Mouse (Mus musculus): ENCODE measurements at regions not wholly inside any gene's neighbourhood (a gene's known extent, or its start where the extent isn't known, plus 50 kb on each side); places are given as distances from the start of the nearest gene placed in this dataset.

DNA sequence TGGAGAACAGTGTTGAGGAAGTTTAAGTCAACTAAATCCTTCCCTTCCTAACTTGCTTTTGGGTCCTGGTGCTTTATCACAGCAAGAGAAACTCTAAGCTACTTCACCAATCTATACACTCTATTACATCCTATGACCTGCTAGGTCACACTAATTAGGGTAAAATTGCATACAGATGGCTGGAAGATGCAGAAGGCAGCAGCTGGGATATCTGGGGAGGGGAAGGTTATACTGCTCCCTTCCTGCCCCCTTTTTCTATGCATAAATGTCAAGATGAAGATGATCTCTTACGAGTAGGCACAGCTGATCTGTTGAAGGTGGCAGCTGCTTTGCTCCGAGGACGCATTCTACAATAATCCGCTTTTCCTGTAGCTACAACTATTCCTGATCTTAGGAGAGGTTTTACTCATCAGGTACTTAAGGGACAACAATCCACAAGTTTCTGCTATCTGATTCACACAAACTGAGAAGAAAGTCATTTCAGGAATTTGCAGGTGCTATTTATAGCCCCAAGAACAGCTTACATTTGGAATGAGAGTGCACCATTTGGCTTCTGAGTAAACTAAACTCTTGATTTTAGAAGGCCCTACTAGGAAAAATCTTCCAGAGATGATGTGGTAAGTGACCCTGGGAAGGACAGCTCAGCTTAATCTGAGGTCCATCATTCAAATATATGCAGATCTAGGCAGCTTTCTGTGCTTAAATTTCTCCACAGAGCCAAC lies 146.3 kb upstream of the Krr1 start:
- no peak for DNase-seq (ENCODE audit: low spot score)

DNA sequence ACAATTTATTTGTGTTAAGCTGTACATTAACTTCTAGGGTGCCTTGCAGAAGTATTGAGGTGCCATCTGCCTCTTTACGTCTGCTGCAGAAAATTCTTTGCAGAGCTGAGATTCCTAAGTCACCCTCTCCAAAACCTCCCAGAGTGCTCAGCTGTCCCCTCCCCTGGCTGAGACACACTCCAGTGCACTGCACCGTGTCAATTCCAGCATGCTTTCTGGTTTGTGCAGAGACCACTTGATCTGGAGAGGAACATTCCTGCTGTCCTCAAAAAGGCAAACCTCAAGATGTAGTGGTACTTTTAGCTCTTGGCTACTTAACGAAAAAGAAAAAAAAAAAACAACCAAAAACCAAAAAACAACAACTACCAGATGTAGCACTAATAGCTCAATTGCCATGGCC lies 145.2 kb upstream of the Krr1 start:
- no peak for DNase-seq (ENCODE audit: low spot score)

DNA sequence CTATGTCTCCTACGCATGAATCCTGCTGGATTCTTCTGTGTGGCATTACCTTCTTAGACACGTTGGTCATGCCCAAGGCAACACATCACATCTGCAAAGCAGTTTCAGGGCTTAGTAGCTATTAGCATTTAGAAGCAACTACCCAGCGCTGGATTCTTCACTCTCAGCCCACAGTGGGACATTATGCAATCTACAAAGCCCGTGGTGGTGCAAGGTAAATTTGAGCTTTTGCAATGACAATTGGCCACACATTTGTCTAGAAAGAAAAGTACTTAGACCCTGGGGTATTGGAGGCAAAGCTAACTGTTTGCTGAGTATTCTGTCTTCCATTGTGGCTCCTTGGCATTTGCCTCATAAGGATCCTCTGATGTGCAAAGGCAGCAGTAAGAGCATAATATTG lies 144.5 kb upstream of the Krr1 start:
- DNase-seq (ENCODE audit: low spot score) = no peak

DNA sequence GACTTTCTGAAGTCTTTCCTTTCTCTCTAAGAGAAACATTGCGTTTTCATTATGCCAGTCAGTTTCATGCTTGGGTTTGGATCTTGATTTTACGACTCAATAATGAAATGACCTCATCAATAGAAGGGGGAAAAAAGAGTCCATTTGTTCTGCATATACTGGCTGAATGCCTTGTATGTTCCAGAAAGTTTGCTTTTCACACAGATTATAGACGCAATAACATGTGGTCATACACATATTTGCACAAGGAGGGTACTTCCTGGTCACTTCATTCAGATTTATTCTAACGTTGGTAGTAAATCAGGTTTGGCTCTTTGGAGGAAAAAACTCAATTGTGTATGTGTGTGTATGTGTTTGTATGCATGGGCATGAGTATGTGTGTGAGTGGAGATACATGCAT lies 143.9 kb upstream of the Krr1 start:
- no peak for DNase-seq (ENCODE audit: low spot score)

DNA sequence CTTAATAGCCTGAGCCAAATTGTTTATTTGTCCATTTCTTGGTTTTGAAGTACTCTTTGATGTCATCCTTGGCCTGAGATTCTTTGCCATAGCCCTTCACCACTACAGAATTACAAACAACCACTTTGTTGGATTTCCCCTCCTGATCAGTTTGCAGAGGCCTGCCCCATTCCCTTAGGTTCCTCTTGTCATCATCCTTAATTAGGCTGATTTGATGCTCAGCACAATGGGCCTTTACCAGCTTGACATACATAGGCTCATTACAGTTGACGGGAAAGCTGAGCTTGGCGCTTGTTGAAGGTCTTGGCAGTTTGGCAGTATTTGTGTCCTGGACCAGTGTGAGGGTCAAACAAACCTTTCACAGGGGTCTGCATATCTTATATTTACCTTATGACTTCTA lies 143.2 kb upstream of the Krr1 start:
- no peak for DNase-seq (ENCODE audit: low spot score)

DNA sequence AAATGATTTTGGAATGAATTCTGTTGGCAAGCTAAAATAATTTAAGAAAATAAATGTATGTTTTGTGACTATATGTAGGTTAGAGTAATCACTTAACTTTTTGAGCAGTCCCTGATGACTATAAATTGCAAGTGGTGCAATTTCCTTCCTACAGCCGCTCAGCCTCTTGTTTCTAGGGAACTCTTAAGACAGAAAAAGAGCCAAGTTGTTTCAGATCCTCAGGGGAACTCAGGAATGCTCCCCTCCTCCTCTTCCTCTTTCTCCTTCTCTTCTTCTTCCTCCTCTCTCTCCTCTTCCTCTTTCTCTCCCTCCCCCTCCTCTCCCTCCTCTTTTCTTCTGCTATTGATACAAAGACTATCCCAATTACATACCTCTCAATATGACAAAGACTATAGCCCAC lies 141.4 kb upstream of the Krr1 start:
- DNase-seq (ENCODE audit: low spot score) = no peak

DNA sequence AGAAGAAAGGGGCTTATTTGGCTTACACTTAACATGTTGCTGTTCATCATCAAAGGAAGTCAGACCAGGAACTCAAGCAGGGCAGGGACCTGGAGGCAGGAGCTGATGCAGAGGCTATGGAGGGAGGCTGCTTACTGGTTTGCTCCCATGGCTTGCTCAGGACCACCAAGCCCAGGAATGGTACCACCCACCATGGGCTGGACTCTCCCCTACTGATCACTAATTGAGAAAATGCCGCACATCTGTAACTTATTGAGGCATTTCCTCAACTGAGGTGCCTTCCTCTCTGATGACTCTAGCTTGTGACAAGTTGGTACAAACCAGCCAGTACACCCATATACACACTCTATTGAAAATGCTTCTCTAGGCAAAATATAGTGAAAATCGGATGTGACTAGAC lies 138.9 kb upstream of the Krr1 start:
- no peak for DNase-seq (ENCODE audit: low spot score)

DNA sequence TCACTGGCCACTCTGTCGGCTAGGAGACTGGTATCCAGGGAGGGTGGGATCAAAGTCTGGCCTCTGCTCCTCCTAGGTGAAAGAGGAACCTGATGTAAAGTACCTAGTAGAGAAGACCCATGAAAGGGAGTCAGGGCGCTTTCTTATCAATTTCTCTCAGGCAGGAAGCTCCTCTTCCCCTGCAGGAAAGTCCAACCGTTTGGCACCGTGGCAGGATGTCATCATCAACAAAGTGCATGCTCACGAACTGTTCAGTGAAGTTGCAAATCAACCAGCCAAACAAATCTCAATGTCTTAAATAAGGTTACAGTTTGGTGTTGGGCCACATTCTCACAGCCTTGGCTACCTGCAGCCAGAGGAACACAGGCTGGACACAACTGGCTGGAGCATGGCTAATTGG lies 138.2 kb upstream of the Krr1 start:
- no peak for DNase-seq (ENCODE audit: low spot score)

DNA sequence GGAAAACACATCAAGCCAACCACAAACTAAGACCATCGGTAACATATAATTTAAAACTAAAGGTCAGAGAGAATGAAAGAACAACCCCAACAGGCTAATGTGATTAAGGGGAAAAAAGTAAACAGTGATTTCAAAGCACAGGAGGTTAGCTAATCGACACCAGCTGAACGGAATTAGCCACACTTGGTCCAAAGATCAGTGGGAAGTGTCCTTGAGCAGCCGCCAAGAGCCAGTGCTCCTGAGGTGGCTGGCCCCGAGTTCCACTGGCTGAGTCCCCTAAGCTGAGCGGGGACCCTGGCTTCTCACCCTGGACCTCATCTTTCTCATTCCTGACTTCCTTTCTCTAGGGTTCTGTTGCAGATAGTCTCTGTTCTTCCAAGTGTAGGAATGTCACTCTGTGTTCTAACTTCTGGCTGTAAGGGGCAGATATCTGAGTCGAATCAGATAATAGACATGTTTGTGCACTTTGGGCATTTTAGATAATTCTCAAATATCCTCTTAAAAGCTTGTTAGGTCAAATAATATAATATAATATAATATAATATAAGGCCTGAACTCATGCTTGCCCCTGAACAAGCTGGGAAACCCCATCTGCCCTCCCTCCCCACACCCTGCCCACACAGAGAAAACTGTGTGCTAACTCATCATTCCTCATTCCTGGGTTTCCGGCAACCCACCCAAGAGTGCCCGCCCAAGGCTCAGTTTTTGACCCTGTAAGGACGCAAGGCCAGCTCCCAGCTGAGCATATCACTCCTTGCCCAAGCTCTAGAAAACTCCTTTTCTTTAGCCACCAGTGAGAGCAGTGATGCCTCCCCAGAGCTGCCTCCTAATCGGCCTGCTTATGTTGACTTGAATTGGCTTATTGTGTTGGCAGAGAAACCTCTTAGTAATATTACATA lies 137.3 kb upstream of the Krr1 start:
- no peak for DNase-seq (ENCODE audit: low spot score)

DNA sequence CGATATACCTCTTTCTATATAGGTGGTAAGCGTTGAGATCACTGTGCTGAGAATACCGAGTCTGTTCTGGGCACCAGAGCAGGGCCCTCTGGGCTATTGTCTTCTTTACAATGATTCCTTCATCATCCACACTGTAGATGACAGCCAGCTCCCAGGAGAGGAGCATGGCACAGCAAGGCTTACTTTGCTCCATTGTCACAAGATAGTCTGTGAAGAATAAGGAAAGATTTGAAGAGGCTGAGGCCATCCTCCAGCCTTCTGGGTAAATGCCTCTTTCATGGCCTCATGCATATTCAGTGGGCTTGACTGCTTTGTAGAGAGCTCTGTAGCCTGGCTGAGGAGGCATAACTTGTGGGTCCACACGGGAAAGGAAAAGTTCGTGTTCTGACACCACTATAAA lies 136.3 kb upstream of the Krr1 start:
- DNase-seq (ENCODE audit: low spot score) = no peak

DNA sequence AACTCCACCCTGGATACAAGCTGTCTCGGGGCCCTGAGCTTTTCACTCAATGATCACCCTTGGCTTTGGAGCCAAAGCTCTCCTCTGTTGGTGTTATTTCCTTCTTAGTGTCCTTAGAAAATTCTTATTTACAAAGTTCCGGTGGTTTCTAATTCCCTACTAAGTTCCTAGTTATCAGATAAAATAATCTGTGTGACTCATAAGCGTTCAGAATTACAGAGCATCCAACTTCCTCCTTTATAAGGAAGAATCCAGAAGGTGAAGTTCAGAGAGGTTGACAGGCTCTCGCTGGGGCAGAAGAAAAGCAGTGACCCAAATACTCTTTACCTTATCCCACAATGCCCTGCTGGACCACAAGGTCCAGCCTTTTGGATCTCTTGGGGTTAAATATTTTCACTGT lies 135.7 kb upstream of the Krr1 start:
- no peak for DNase-seq (ENCODE audit: low spot score)

DNA sequence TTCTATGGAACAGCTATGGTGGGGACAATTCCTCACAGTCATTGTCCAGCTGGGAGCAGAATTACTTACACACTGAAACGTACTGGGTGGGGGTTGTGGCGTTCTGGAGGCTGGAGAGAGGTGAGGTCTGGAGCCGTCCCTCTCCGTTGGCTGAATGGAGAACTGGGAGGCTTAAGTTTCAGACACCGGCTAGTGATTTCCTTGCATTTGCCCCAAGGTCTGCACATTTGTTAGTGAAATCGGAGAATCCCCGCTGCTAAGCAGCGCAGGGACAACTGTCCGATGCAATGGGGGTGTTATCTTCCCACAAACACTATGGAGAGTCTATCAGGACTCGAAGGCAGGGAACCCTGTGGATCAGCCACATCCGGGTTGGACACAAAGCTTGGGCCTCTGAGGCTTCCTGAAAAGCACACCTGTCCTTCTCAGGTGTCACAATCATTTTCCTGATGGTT lies 130.1 kb upstream of the Krr1 start:
- DNase-seq (ENCODE audit: low spot score) = no peak

DNA sequence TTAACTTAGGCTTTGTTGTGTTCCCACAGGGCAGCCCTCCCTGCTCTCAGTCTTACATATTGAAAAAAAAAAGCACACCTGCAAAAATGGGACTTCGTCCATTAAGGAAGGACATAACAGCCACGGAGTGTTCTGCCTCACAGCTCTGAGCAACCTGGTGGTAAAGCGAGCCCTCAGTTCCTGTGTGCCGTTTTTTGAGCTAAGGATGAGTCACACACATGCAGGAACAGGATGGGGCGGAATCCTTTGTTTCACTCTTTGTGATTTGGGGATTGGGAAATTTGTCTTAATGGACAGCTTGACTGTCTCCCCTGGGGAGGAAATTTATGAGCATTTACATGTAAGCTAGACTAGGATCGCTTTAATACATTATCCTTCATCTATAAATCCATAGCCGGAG lies 129.6 kb upstream of the Krr1 start:
- DNase-seq (ENCODE audit: low spot score) = no peak

DNA sequence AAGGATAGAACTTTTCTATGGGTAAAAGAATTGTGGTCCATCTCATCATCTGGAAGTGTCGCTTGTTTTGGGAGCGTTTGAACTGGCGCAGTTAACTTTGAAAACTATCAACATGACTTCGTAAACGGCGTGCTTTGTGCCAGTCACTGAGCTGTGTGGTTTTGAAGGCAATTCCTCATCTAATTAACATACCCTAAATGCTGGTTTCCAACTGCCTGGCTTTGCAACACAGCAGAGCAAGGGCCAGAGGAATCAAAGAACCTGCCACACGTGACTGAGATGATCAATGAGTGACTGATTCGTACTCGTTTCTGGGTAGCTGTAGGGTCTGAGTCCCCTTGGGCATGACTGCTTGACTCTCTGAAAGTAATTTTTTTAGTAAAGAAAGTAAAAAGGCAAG lies 129.2 kb upstream of the Krr1 start:
- DNase-seq (ENCODE audit: low spot score) = no peak

DNA sequence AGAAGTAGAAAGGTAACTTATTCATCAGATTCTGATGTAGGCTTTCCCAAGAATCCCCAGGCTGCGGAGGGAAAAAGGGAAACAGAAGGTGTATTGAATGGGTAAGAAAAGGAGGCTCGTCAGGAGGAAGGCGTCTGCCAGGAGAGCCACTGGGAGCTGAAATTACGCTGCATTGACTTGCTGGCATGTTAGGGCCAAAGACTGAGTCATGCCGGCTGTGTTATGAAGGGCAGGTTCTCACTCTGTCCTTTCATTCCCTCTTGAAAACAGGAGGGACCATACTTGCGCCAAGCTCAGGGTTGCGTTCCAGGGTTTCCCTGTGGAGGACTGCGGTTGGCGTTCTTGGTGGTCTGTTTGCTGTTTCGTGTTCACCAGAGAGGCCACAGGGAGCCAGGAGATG lies 128.3 kb upstream of the Krr1 start:
- no peak for DNase-seq (ENCODE audit: low spot score)

DNA sequence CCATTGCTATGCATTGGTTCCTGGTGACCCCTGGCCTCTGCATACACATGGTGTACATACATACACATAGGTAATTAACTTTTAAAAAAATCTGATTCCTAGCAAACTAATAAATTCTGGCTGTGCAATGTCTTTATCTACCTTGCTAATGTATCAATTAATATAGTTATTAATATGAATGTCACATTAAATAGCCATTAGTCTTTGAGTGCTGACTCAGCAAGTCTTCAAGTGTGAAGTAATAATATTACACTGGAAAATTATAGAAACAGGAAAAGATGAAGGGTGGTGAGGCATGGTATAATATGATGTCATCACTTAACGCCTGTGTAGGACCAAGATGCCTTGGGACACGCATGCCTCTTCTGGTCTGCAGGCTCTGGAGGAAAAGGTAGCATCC lies 126.5 kb upstream of the Krr1 start:
- no peak for DNase-seq (ENCODE audit: low spot score)

DNA sequence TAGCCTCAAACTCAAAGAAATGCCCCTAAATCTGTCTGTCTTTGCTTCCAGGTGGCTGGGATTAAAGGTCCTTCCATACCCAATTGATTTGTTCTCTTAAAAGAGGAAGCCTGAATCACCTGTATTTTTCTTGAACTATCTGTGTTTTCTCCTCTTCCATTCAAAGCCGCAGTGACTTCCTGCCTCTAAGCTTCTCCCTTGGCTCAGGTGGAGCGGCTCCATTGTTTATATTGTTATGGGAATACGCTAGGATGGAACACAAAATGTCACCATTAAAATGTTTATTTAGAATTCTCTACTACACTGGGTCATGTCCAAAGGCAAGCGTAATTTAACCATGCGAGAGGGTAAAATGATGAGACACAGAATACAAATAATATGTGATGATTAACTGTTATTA lies 118.2 kb upstream of the Krr1 start:
- no peak for DNase-seq (ENCODE audit: low spot score)

DNA sequence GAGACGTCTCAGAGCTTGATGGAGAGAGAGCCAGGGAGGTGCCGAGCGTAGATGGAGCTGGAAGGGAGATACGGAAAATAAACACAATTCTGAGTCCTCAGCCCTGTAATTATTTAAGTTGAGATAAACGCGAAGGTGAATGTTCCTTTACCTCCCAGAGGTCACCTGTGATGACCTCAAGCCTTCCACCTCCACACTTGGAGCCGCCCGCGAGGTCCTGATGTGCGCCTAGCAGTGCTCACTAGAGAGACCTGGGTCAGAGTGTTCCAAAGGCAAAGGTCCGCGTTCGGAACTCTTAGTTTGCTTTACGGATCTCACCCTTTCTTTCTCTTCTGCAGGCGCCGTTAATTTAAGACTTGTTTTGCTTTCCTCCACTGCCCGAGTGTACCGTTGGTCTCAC lies 117.0 kb upstream of the Krr1 start:
- no peak for DNase-seq (ENCODE audit: low spot score)

DNA sequence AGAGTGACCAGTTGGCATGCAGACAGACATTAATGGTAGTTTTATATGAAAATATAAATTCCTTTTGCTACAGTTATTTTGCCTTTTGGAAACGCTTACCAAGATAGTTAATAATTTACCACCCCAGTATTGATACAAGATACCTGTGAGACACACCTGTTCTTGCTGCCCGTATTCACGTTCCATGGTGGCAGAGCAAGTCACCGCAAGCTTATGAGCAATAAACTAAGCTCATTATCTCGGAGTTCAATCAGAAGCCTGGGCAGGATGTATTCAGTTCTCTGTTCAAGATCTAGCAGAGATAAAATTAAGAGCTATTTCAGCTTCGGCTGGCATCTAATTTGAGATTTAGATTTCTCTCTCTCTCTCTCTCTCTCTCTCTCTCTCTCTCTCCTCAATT lies 114.1 kb upstream of the Krr1 start:
- DNase-seq (ENCODE audit: low spot score) = no peak

DNA sequence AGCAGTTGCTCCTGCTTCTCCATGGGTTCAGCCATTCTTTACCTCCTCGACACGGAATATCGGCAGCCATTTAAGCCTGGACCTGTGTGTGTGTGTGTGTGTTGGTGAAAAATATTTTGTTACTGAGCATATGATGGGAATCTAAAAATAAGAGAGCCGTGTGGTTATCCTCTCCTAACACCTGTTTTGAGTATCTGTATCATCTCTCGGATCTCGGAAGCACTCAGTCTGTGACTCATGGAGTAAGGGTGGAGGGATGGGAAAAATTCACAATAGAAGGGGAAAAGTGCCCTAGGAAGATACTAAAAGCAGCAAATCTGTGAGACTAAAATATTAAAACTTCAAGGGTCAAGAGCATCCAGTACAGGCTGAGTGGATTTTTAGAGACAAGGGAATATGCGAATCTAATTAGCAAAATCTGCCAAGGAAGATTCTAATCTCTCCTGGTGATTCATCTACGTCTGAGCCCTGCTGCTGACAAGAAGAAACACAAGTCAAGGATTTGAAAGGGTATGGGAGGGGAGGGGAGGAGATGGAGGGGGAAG lies 107.1 kb upstream of the Krr1 start:
- DNase-seq (ENCODE audit: low spot score) = no peak

DNA sequence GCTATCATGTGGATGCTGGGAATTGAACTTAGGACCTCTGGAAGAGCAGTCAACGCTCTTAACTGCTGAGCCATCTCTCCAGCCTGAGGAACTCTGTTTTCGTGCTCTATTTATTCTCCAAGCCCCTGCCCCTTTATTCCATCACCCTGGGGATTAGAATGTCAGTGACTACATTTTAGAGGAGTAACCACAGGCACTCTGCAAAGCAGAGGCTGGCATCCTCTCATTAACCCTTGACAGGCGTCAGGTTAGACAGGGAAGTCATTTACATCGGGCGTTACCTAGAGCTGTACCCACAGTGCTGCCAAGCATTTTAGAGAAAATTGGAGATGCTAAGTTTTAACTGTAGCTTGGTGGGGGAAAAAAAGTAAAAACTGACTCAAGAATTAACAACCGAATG lies 105.4 kb upstream of the Krr1 start:
- no peak for DNase-seq (ENCODE audit: low spot score)

DNA sequence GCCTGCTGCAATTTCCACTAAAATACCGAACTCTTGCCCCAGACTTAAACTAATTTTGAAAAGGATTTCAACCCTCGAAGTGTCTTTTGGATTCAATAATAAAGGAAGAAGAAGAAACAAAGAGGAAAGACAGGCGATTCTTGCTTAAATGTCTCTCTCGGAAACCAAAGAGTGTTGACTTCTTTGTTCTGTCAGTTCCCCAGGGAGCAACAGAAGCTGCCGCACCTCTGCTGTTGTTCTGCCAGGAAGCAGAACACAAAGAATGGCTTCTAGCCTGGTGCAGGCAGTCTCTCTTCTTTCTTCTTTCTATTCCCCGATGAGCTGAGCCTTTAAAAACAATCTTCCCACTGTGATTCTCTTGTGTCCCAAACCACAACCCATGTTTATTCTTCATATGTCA lies 104.9 kb upstream of the Krr1 start:
- DNase-seq (ENCODE audit: low spot score) = no peak

DNA sequence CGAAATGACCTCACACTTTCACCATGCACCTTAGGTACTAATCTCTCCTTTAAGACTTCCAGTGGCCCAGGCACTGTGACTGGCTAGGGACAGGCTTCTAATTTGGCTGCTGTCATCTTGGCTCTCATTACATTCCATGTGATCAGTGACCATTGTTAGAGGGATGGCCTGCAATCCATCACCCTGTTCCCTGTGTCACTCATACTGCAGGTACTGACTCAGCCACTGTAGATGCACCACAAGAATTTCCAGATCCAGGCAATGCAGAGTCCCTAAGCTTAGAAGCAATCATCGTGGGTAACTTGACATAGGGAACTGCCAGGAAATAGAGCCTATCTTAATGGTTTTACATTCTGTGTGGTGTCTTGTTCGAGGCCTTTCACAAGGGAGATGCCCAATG lies 92.1 kb upstream of the Krr1 start:
- DNase-seq (ENCODE audit: low spot score) = no peak
